Mouse (Mus musculus) forebrain, postnatal 0 days (tissue): ENCODE measurements around the gene Tufm. TPM values are rescaled to one million over a fixed set of nuclear protein-coding genes. Genes with fewer than 3 reads are reported as not detected.
A peak's percentile ranks its signal among the peaks of the same experiment; 100 is the strongest.
"Not testable (repeated sequence)": the region's sequence is repeated elsewhere in the genome, so short reads cannot be mapped to it uniquely, and the experiment has no call there.

Source experiments
- ATAC-seq: fragments of 200-750 bp; cut with Nextera tagmentation; 2 replicates; pipeline ENCODE4 v1.8.0; 2017; ENCODE audit warnings: mild to moderate bottlenecking, moderate library complexity
- DNase-seq: peaks from one replicate; pipeline ENCODE4 v3.0.0-alpha.2; 2015
- H3K27ac ChIP-seq: fragments of 300-500 bp; sonication (generic); 2 replicates; pipeline ENCODE4 v1.5.1; 2014; ENCODE audit warnings: low read depth, mild to moderate bottlenecking, antibody characterized with exemption, low read length, moderate library complexity, mixed read lengths
- H3K27me3 ChIP-seq: fragments of 300-500 bp; sonication (generic); 2 replicates; pipeline ENCODE4 v1.6.1; 2014; ENCODE audit warnings: mild to moderate bottlenecking, low read length, mixed read lengths; ENCODE audit not compliant: insufficient read depth
- H3K36me3 ChIP-seq: fragments of 300-500 bp; sonication (generic); 2 replicates; pipeline ENCODE4 v1.6.1; 2014; ENCODE audit warnings: mild to moderate bottlenecking, moderate library complexity; ENCODE audit not compliant: insufficient read depth
- H3K4me1 ChIP-seq: fragments of 300-500 bp; sonication (generic); 2 replicates; pipeline ENCODE4 v1.6.1; 2014; ENCODE audit warnings: antibody characterized with exemption; ENCODE audit not compliant: insufficient read depth
- H3K4me2 ChIP-seq: fragments of 300-500 bp; sonication (generic); 2 replicates; pipeline ENCODE4 v1.6.1; 2014; ENCODE audit warnings: low read depth, mild to moderate bottlenecking, moderate library complexity
- H3K4me3 ChIP-seq: fragments of 300-500 bp; sonication (generic); 2 replicates; pipeline ENCODE4 v1.5.1; 2014; ENCODE audit warnings: low read depth, low read length, mixed read lengths
- H3K9ac ChIP-seq: fragments of 300-500 bp; sonication (generic); 2 replicates; pipeline ENCODE4 v1.6.1; 2014; ENCODE audit warnings: mild to moderate bottlenecking
- H3K9me3 ChIP-seq: fragments of 300-500 bp; sonication (generic); 2 replicates; pipeline ENCODE4 v1.6.1; 2016; ENCODE audit warnings: low read length
- CTCF ChIP-seq: sonication (generic); IDR thresholded peaks from 2 replicates; pipeline ENCODE4 v1.5.1; 2016; ENCODE audit warnings: antibody characterized with exemption, control low read depth, low read depth
- WGBS: fragments of 180-500 bp; shearing (Covaris S2); extraction: QIAGEN DNeasy Blood & Tissue Kit; methylation state at CpG from one replicate; pipeline ENCODE4 v1.1.7; 2014; 5-methylcytosine and 5-hydroxymethylcytosine counted together
- polyA plus RNA-seq: library from polyadenylated mRNA; unstranded; fragments of >200 nt; fragmentation: Nextera tagmentation; extraction: Ambion mirVana; gene quantifications from 2 replicates; pipeline ENCODE4 v1.2.1, GENCODE M21; 2015
- total RNA-seq: library from RNA; depleted of rRNA; stranded (reverse); fragments of >200 nt; gene quantifications from 2 replicates; pipeline ENCODE4 v1.2.3, GENCODE M21; 2014

Gene Tufm
- total and polyA plus RNA-seq, 2 experiments from 2014 or later, result 75.9 to 102 TPM

DNA sequence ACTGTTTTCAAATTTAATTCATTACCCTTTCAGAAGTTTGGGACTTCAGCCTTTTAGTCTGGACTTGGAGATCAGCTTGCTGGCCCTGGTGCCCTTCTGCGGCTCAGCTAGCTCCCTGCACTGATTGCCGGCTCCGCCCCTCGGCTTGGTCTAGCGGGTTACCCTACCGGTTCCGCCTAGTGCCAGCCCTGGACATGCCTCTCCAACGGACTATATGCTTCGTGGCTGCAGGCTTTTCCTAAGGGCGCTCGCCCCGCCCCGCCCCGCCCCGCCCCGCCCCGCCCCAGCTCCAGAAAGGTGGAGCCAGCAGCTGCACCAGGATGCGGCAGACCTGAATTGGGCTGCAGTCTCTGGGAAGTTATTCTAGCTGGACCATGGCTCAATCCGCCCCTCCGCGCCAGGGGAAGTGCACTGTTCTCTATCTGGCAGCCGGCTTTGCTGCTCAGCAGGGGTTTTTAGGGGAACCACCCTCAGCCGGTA lies 4.7 kb upstream of the Tufm start:
- Histone ChIP-seq H3K27me3 (no peaks in the 10 kb centered on the region), H3K27ac (no peak overlapping the region), H3K4me1 (no peaks in the 10 kb centered on the region), H3K4me2 (peak overlapping the region; percentile 60), H3K4me3 (peak overlapping the region; percentile 32), H3K9me3 (no peaks in the 10 kb centered on the region), H3K9ac (peak overlapping the region; percentile 43), H3K36me3 (no peaks in the 10 kb centered on the region)
- no peak for TF ChIP-seq CTCF
- ATAC-seq, result no peak
- 0% methylated on average over 23 of the region's 23 CpGs for WGBS
- DNase-seq, result no peak

GRCm38 (mm10) chr7:126487617-126488385 lies 640 bp downstream of the Tufm start:
- not testable (repeated sequence) for ATAC-seq, DNase-seq, H3K9me3 ChIP-seq, H3K4me1 ChIP-seq, H3K27me3 ChIP-seq
- H3K4me3 ChIP-seq, result peak overlapping the region; percentile 54
- H3K9ac ChIP-seq, result peak overlapping the region; percentile 67
- peaks cover 40% of the 10 kb centered on the region for H3K36me3 ChIP-seq
- peak overlapping the region; percentile 64; the same call in 1 of the 2 replicates for H3K27ac ChIP-seq
- WGBS, result 19% methylated on average over 21 of the region's 25 CpGs
- H3K4me2 ChIP-seq, result peak overlapping the region; percentile 87

- 86% methylated on average over 1 of the region's 1 CpGs for WGBS
- peaks cover 72% of the 10 kb centered on the region for H3K36me3 ChIP-seq
- no peaks in the 10 kb centered on the region for H3K27me3 ChIP-seq
- peaks cover 5% of the 10 kb centered on the region; the same call in 1 of the 2 replicates for H3K4me1 ChIP-seq
- no peak for TF ChIP-seq CTCF
- H3K4me2 ChIP-seq, result no peak overlapping the region
- ATAC-seq (no peak), DNase-seq (no peak)
- H3K9me3 ChIP-seq, result no peaks in the 10 kb centered on the region
- no peak overlapping the region for H3K9ac ChIP-seq
- no peak overlapping the region for H3K27ac ChIP-seq
- H3K4me3 ChIP-seq, result no peak overlapping the region
Measured at GRCm38 (mm10) chr7:126491005-126491404, 3.8 kb downstream of the Tufm start.

- ATAC-seq (no peak), DNase-seq (no peak)
- Histone ChIP-seq H3K4me3 (no peak overlapping the region), H3K4me1 (peaks cover 5% of the 10 kb centered on the region; the same call in 1 of the 2 replicates), H3K9ac (no peak overlapping the region), H3K9me3 (no peaks in the 10 kb centered on the region), H3K4me2 (no peak overlapping the region), H3K27ac (no peak overlapping the region), H3K36me3 (peaks cover 82% of the 10 kb centered on the region), H3K27me3 (no peaks in the 10 kb centered on the region)
- TF ChIP-seq CTCF, result no peak
- 64% methylated on average over 11 of the region's 11 CpGs for WGBS
Measured at GRCm38 (mm10) chr7:126491973-126492372, 4.8 kb downstream of the Tufm start.

DNA sequence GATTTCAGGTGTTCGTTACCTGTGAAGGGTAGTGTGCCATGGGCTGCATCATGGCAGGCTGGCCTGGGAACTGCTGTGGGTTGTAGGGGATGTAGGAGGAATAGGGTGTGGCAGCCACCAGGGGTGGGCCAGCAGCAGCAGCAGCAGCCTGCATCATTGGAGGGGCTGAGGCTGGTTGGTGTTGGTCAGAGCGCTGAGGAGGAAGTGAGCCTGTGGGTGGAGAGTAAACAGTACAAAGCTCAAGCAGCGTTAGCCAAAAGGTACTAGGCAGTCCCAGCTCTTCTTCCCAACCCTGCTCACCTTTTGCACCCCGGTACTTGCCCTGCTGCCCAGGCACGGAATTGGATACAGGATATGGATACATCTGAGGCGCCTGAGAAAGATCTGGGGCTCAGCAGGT lies 7.0 kb downstream of the Tufm start:
- H3K27ac ChIP-seq, result no peak overlapping the region
- no peaks in the 10 kb centered on the region for H3K4me1 ChIP-seq
- H3K9ac ChIP-seq, result no peak overlapping the region
- ATAC-seq (no peak), DNase-seq (no peak)
- H3K4me2 ChIP-seq, result no peak overlapping the region
- no peak for TF ChIP-seq CTCF
- no peaks in the 10 kb centered on the region for H3K9me3 ChIP-seq
- H3K4me3 ChIP-seq, result no peak overlapping the region
- H3K27me3 ChIP-seq, result no peaks in the 10 kb centered on the region
- peaks cover 97% of the 10 kb centered on the region for H3K36me3 ChIP-seq
- 92% methylated on average over 6 of the region's 6 CpGs for WGBS

DNA sequence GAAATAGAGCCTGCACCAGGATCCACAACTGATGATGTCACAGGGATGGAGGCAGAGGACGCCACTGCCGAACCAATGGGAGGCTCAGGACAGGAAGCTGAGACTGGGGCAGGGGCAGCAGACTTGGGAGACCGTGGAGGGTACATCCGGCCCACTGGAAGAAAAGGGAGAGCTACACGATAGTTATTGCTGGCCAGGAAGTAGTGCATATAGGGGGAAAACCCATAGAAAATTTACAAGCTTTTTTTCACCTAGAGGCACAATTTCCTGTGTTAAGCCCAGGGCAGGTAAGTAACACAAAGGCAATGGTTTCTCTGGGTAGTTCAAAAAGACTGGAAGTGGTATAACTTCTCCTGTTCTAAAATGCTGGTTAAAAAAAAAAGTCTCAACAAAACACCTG lies 9.3 kb downstream of the Tufm start:
- DNase-seq, result no peak
- Histone ChIP-seq H3K9ac (no peak overlapping the region), H3K4me2 (no peak overlapping the region), H3K4me1 (0 out of 2 replicates have a peak, but pooled peaks cover 5% of the 10 kb centered on the region), H3K4me3 (no peak overlapping the region), H3K27ac (no peak overlapping the region), H3K36me3 (peaks cover 95% of the 10 kb centered on the region), H3K9me3 (no peaks in the 10 kb centered on the region), H3K27me3 (no peaks in the 10 kb centered on the region)
- WGBS, result 90% methylated on average over 5 of the region's 5 CpGs
- ATAC-seq, result no peak
- no peak for TF ChIP-seq CTCF

GRCm38 (mm10) chr7:126497966-126498365 lies 10.8 kb downstream of the Tufm start:
- Histone ChIP-seq H3K27ac (no peak overlapping the region), H3K9ac (no peak overlapping the region), H3K27me3 (no peaks in the 10 kb centered on the region), H3K4me1 (0 out of 2 replicates have a peak, but pooled peaks cover 5% of the 10 kb centered on the region), H3K36me3 (peaks cover 81% of the 10 kb centered on the region), H3K9me3 (no peaks in the 10 kb centered on the region), H3K4me2 (no peak overlapping the region), H3K4me3 (no peak overlapping the region)
- DNase-seq (no peak), ATAC-seq (no peak)
- 89% methylated on average over 12 of the region's 12 CpGs for WGBS
- TF ChIP-seq CTCF, result no peak
